Mouse (Mus musculus) lung, adult 2 months (tissue): ENCODE measurements around the gene Grik1. TPM values are rescaled to one million over a fixed set of nuclear protein-coding genes. Genes with fewer than 3 reads are reported as not detected.

Experiments
- DNase-seq: peaks from one replicate; pipeline ENCODE4 v3.0.0; 2022
- H3K4me1 ChIP-seq: fragments of 200-500 bp; 2 replicates; pipeline ENCODE4 v1.6.1; 2011; ENCODE audit warnings: low read length; ENCODE audit not compliant: control insufficient read depth, insufficient read depth
- H3K4me3 ChIP-seq: fragments of 200-500 bp; replicated peaks from 2 replicates; pipeline ENCODE3; 2011; ENCODE audit warnings: low read depth, mild to moderate bottlenecking, control low read depth, low read length; ENCODE audit errors: extremely low read depth
- CTCF ChIP-seq: fragments of 200-500 bp; IDR thresholded peaks from 2 replicates; pipeline ENCODE4 v1.5.1; 2011; ENCODE audit warnings: mild to moderate bottlenecking, low read length, control low read depth; ENCODE audit not compliant: insufficient read depth
- POLR2A ChIP-seq: fragments of 200-500 bp; IDR thresholded peaks from 2 replicates; pipeline ENCODE4 v1.6.1; 2011; ENCODE audit warnings: low read depth, mild to moderate bottlenecking, control low read depth, low read length, borderline replicate concordance; ENCODE audit errors: extremely low read depth
- WGBS: fragments of 180-500 bp; shearing (Covaris S2); methylation state at CpG from one replicate; pipeline ENCODE4 v1.1.7; 2018; 5-methylcytosine and 5-hydroxymethylcytosine counted together
- polyA plus RNA-seq: library from polyadenylated mRNA; depleted of rRNA; stranded (reverse); fragments of >200 nt; gene quantifications from 2 replicates; pipeline ENCODE4 v1.2.3, GENCODE M21; 2012

Grik1 gene
- polyA plus RNA-seq, 1 experiment, result 0.04 TPM

- DNase-seq, result no peak
- Histone ChIP-seq H3K4me3 (no peak overlapping the region), H3K4me1 (no peaks in the 10 kb centered on the region)
- no peak for TF ChIP-seq CTCF
- no peak for TF ChIP-seq POLR2A
- 69% methylated on average over 3 of the region's 3 CpGs for WGBS
Measured at GRCm38 (mm10) chr16:88111459-88111858, 178.6 kb downstream of the Grik1 start.

GRCm38 (mm10) chr16:88094206-88094789, 195.8 kb downstream of the Grik1 start:
- 76% methylated on average over 5 of the region's 5 CpGs for WGBS
- Histone ChIP-seq H3K4me3 (no peak overlapping the region), H3K4me1 (no peaks in the 10 kb centered on the region)
- TF ChIP-seq CTCF, result no peak
- TF ChIP-seq POLR2A, result no peak
- DNase-seq, result no peak

- no peak for TF ChIP-seq CTCF
- WGBS, result 67% methylated on average over 7 of the region's 7 CpGs
- Histone ChIP-seq H3K4me1 (no peaks in the 10 kb centered on the region), H3K4me3 (no peak overlapping the region)
- DNase-seq, result no peak
Measured at GRCm38 (mm10) chr16:88087280-88087679, 202.8 kb downstream of the Grik1 start.

- Histone ChIP-seq H3K4me1 (no peaks in the 10 kb centered on the region), H3K4me3 (no peak overlapping the region)
- WGBS, result 60% methylated on average over 5 of the region's 5 CpGs
- no peak for TF ChIP-seq CTCF
- no peak for TF ChIP-seq POLR2A
- no peak for DNase-seq
Measured at GRCm38 (mm10) chr16:88074716-88075115, 215.3 kb downstream of the Grik1 start.

GRCm38 (mm10) chr16:88060936-88061335, 229.1 kb downstream of the Grik1 start:
- Histone ChIP-seq H3K4me3 (no peak overlapping the region), H3K4me1 (no peaks in the 10 kb centered on the region)
- WGBS, result 85% methylated on average over 3 of the region's 3 CpGs
- no peak for DNase-seq
- no peak for TF ChIP-seq POLR2A
- TF ChIP-seq CTCF, result no peak

- 71% methylated on average over 10 of the region's 10 CpGs for WGBS
- H3K4me1 ChIP-seq, result no peaks in the 10 kb centered on the region
Measured at GRCm38 (mm10) chr16:88048121-88048520, 241.9 kb downstream of the Grik1 start.

GRCm38 (mm10) chr16:88044321-88044720, 245.7 kb downstream of the Grik1 start:
- Histone ChIP-seq H3K4me3 (no peak overlapping the region), H3K4me1 (no peaks in the 10 kb centered on the region)
- TF ChIP-seq POLR2A (no peak), CTCF (no peak)
- DNase-seq, result no peak
- over 99% methylated on average over 4 of the region's 4 CpGs for WGBS

More at GRCm38 (mm10) chr16:88048121-88048520, 241.9 kb downstream of the Grik1 start:
- no peak overlapping the region for H3K4me3 ChIP-seq
- TF ChIP-seq POLR2A, result no peak
- no peak for TF ChIP-seq CTCF
- no peak for DNase-seq

GRCm38 (mm10) chr16:88042458-88042857, 247.6 kb downstream of the Grik1 start:
- no peak for TF ChIP-seq CTCF
- no peak for TF ChIP-seq POLR2A
- DNase-seq, result no peak
- no peak overlapping the region for H3K4me3 ChIP-seq
- H3K4me1 ChIP-seq, result no peaks in the 10 kb centered on the region
- WGBS, result 24% methylated on average over 6 of the region's 6 CpGs

- TF ChIP-seq CTCF (no peak), POLR2A (no peak)
- DNase-seq, result no peak
- 85% methylated on average over 11 of the region's 11 CpGs for WGBS
- Histone ChIP-seq H3K4me3 (no peak overlapping the region), H3K4me1 (no peaks in the 10 kb centered on the region)
Measured at GRCm38 (mm10) chr16:88038503-88039091, 251.5 kb downstream of the Grik1 start.

GRCm38 (mm10) chr16:87988805-87989204, 301.3 kb downstream of the Grik1 start:
- H3K4me3 ChIP-seq, result no peak overlapping the region
- no peaks in the 10 kb centered on the region for H3K4me1 ChIP-seq
- no peak for TF ChIP-seq CTCF
- TF ChIP-seq POLR2A, result no peak
- 46% methylated on average over 2 of the region's 2 CpGs for WGBS
- DNase-seq, result no peak
